Mouse (Mus musculus): ENCODE measurements at regions not wholly inside any gene's neighbourhood (a gene's known extent, or its start where the extent isn't known, plus 50 kb on each side); places are given as distances from the start of the nearest gene placed in this dataset.

- TF ChIP-seq CTCF (IDR thresholded peaks at IDR 0.05; ENCODE audit: insufficient read depth, low read length), result no peak
- no peak for TF ChIP-seq POLR2A (IDR thresholded peaks at IDR 0.05; ENCODE audit: borderline replicate concordance, extremely low read depth, low read depth, low read length)
Observed at GRCm38 (mm10) chr7:136349651-136350050, 544.8 kb upstream of the Mgmt start.

Data from lung, adult 2 months (tissue).